Mouse (Mus musculus): ENCODE data around the gene Tapbp. TPM values are rescaled to one million over a fixed set of nuclear protein-coding genes. Genes with fewer than 3 reads are reported as not detected.

Gene Tapbp
- polyA plus RNA-seq, 1 experiment = 30.5 TPM

GRCm38 (mm10) chr17:33919351-33920281, 3.9 kb downstream of the Tapbp start:
- peaks cover 2% of the 10 kb centered on the region for H3K79me3 ChIP-seq (ENCODE audit: low read depth)
- H3K36me3 ChIP-seq (ENCODE audit: control insufficient read depth, insufficient read depth) = peaks cover 19% of the 10 kb centered on the region
- H3K79me2 ChIP-seq (ENCODE audit: control insufficient read depth, insufficient read depth) = peaks cover 39% of the 10 kb centered on the region
- peak overlapping the region; percentile 68 for H3ac ChIP-seq (ENCODE audit: control insufficient read depth, insufficient read length, low read depth)
- H3K4me3 ChIP-seq (ENCODE audit: insufficient read depth, poor library complexity, severe bottlenecking) = peak overlapping the region; percentile 93
- no peaks in the 10 kb centered on the region for H3K27me3 ChIP-seq (ENCODE audit: control insufficient read depth, insufficient read depth, insufficient read length)
- no peak for TF ChIP-seq CEBPB (IDR thresholded peaks at IDR 0.05; ENCODE audit: low read depth)
- TF ChIP-seq MYOG (IDR thresholded peaks at IDR 0.05; ENCODE audit: control insufficient read depth, extremely low read depth, insufficient read length) = no peak
- no peak for TF ChIP-seq MAX (IDR thresholded peaks at IDR 0.05)
- TF ChIP-seq USF1 (IDR thresholded peaks at IDR 0.05; ENCODE audit: low read depth) = peak; percentile 22
- TF ChIP-seq MYOD1 (IDR thresholded peaks at IDR 0.05; ENCODE audit: control insufficient read depth, insufficient read length, low read depth) = no peak
- no peak for TF ChIP-seq FOSL1 (IDR thresholded peaks at IDR 0.05; ENCODE audit: insufficient read depth, low read length, poor library complexity, severe bottlenecking)

GRCm38 (mm10) chr17:33920282-33921097, 4.8 kb downstream of the Tapbp start:
- TF ChIP-seq CTCF (IDR thresholded peaks at IDR 0.05; ENCODE audit: control insufficient read depth, insufficient read depth, insufficient read length) (peak; percentile 94), USF1 (IDR thresholded peaks at IDR 0.05; ENCODE audit: low read depth) (no peak), MYOD1 (IDR thresholded peaks at IDR 0.05; ENCODE audit: control insufficient read depth, insufficient read length, low read depth) (peak; percentile 47), CEBPB (IDR thresholded peaks at IDR 0.05; ENCODE audit: low read depth) (no peak), MYOG (IDR thresholded peaks at IDR 0.05; ENCODE audit: control insufficient read depth, extremely low read depth, insufficient read length) (no peak), MAX (IDR thresholded peaks at IDR 0.05) (no peak), FOSL1 (IDR thresholded peaks at IDR 0.05; ENCODE audit: insufficient read depth, low read length, poor library complexity, severe bottlenecking) (no peak)
- H3K27me3 ChIP-seq (ENCODE audit: control insufficient read depth, insufficient read depth, insufficient read length) = no peaks in the 10 kb centered on the region
- peaks cover 39% of the 10 kb centered on the region for H3K79me2 ChIP-seq (ENCODE audit: control insufficient read depth, insufficient read depth)
- H3K4me3 ChIP-seq (ENCODE audit: insufficient read depth, poor library complexity, severe bottlenecking) = peak overlapping the region; percentile 93
- H3ac ChIP-seq (ENCODE audit: control insufficient read depth, insufficient read length, low read depth) = peak overlapping the region; percentile 68
- H3K79me3 ChIP-seq (ENCODE audit: low read depth) = peaks cover 3% of the 10 kb centered on the region
- peaks cover 20% of the 10 kb centered on the region for H3K36me3 ChIP-seq (ENCODE audit: control insufficient read depth, insufficient read depth)

- H3K79me2 ChIP-seq (ENCODE audit: control insufficient read depth, insufficient read depth) = peaks cover 37% of the 10 kb centered on the region
- no peak overlapping the region for H3ac ChIP-seq (ENCODE audit: control insufficient read depth, insufficient read length, low read depth)
- H3K36me3 ChIP-seq (ENCODE audit: control insufficient read depth, insufficient read depth) = peaks cover 23% of the 10 kb centered on the region
- peaks cover 3% of the 10 kb centered on the region for H3K79me3 ChIP-seq (ENCODE audit: low read depth)
- no peak overlapping the region for H3K4me3 ChIP-seq (ENCODE audit: insufficient read depth, poor library complexity, severe bottlenecking)
- H3K27me3 ChIP-seq (ENCODE audit: control insufficient read depth, insufficient read depth, insufficient read length) = no peaks in the 10 kb centered on the region
- TF ChIP-seq MYOD1 (IDR thresholded peaks at IDR 0.05; ENCODE audit: control insufficient read depth, insufficient read length, low read depth) (no peak), MAX (IDR thresholded peaks at IDR 0.05) (no peak), USF1 (IDR thresholded peaks at IDR 0.05; ENCODE audit: low read depth) (no peak), FOSL1 (IDR thresholded peaks at IDR 0.05; ENCODE audit: insufficient read depth, low read length, poor library complexity, severe bottlenecking) (no peak), CEBPB (IDR thresholded peaks at IDR 0.05; ENCODE audit: low read depth) (no peak), MYOG (IDR thresholded peaks at IDR 0.05; ENCODE audit: control insufficient read depth, extremely low read depth, insufficient read length) (no peak)
Measured at GRCm38 (mm10) chr17:33921361-33921760, 5.7 kb downstream of the Tapbp start.

- no peak overlapping the region for H3ac ChIP-seq (ENCODE audit: control insufficient read depth, insufficient read length, low read depth)
- peaks cover 21% of the 10 kb centered on the region for H3K36me3 ChIP-seq (ENCODE audit: control insufficient read depth, insufficient read depth)
- TF ChIP-seq CTCF (IDR thresholded peaks at IDR 0.05; ENCODE audit: control insufficient read depth, insufficient read depth, insufficient read length) (peak; percentile 31), FOSL1 (IDR thresholded peaks at IDR 0.05; ENCODE audit: insufficient read depth, low read length, poor library complexity, severe bottlenecking) (no peak)
- H3K27me3 ChIP-seq (ENCODE audit: control insufficient read depth, insufficient read depth, insufficient read length) = no peaks in the 10 kb centered on the region
- peaks cover 5% of the 10 kb centered on the region for H3K79me3 ChIP-seq (ENCODE audit: low read depth)
- no peak overlapping the region for H3K4me3 ChIP-seq (ENCODE audit: insufficient read depth, poor library complexity, severe bottlenecking)
- peaks cover 37% of the 10 kb centered on the region for H3K79me2 ChIP-seq (ENCODE audit: control insufficient read depth, insufficient read depth)
Measured at GRCm38 (mm10) chr17:33924577-33925283, 9.0 kb downstream of the Tapbp start.

- H3K36me3 ChIP-seq (ENCODE audit: control insufficient read depth, insufficient read depth) = peaks cover 21% of the 10 kb centered on the region
- no peaks in the 10 kb centered on the region for H3K27me3 ChIP-seq (ENCODE audit: control insufficient read depth, insufficient read depth, insufficient read length)
- TF ChIP-seq MYOD1 (IDR thresholded peaks at IDR 0.05; ENCODE audit: control insufficient read depth, insufficient read length, low read depth) = no peak
- no peak for TF ChIP-seq MYOG (IDR thresholded peaks at IDR 0.05; ENCODE audit: control insufficient read depth, extremely low read depth, insufficient read length)
- no peak for TF ChIP-seq USF1 (IDR thresholded peaks at IDR 0.05; ENCODE audit: low read depth)
- no peak for TF ChIP-seq CTCF (IDR thresholded peaks at IDR 0.05; ENCODE audit: control insufficient read depth, insufficient read depth, insufficient read length)
- no peak for TF ChIP-seq FOSL1 (IDR thresholded peaks at IDR 0.05; ENCODE audit: insufficient read depth, low read length, poor library complexity, severe bottlenecking)
- TF ChIP-seq CEBPB (IDR thresholded peaks at IDR 0.05; ENCODE audit: low read depth) = no peak
- no peak for TF ChIP-seq MAX (IDR thresholded peaks at IDR 0.05)
- peaks cover 42% of the 10 kb centered on the region for H3K79me2 ChIP-seq (ENCODE audit: control insufficient read depth, insufficient read depth)
- no peak overlapping the region for H3ac ChIP-seq (ENCODE audit: control insufficient read depth, insufficient read length, low read depth)
- no peak overlapping the region for H3K4me3 ChIP-seq (ENCODE audit: insufficient read depth, poor library complexity, severe bottlenecking)
- peaks cover 5% of the 10 kb centered on the region for H3K79me3 ChIP-seq (ENCODE audit: low read depth)
Measured at GRCm38 (mm10) chr17:33925406-33926116, 9.9 kb downstream of the Tapbp start.
